Mouse (Mus musculus) stomach, postnatal 0 days (tissue): ENCODE data around the gene Sox6.

ENCODE experiments used
- CTCF ChIP-seq: IDR thresholded peaks from 2 replicates; pipeline ENCODE4 v1.5.1; 2016; ENCODE audit warnings: antibody characterized with exemption, low read depth, mild to moderate bottlenecking, moderate library complexity
- EP300 ChIP-seq: optimal IDR thresholded peaks from 2 replicates; pipeline ENCODE3; 2016; ENCODE audit warnings: antibody characterized with exemption

GRCm38 (mm10) chr7:115750275-115750825 lies 288.2 kb downstream of the Sox6 start:
- TF ChIP-seq CTCF (no peak), EP300 (no peak)
